Mouse (Mus musculus) midbrain, embryonic 12.5 days (tissue): Measurements from ENCODE around the gene Gm28043. TPM values are rescaled to one million over a fixed set of nuclear protein-coding genes. Genes with fewer than 3 reads are reported as not detected.

Experiments used
- ATAC-seq: fragments of 200-750 bp; cut with Nextera tagmentation; 2 replicates; pipeline ENCODE4 v1.8.0; 2017; ENCODE audit warnings: low read depth, moderate TSS enrichment, moderate library complexity; ENCODE audit not compliant: low FRiP score
- H3K27ac ChIP-seq: fragments of 300-500 bp; sonication (generic); replicated peaks from 2 replicates; pipeline ENCODE4 v1.5.1; 2016; ENCODE audit warnings: mild to moderate bottlenecking
- H3K27me3 ChIP-seq: fragments of 300-500 bp; sonication (generic); 2 replicates; pipeline ENCODE4 v1.6.1; 2016; ENCODE audit warnings: mild to moderate bottlenecking
- H3K36me3 ChIP-seq: fragments of 300-500 bp; sonication (generic); 2 replicates; pipeline ENCODE4 v1.6.1; 2016
- H3K4me1 ChIP-seq: fragments of 300-500 bp; sonication (generic); 2 replicates; pipeline ENCODE4 v1.6.1; 2016
- H3K4me2 ChIP-seq: fragments of 300-500 bp; sonication (generic); replicated peaks from 2 replicates; pipeline ENCODE4 v1.6.1; 2016; ENCODE audit warnings: mild to moderate bottlenecking, moderate library complexity
- H3K4me3 ChIP-seq: fragments of 300-500 bp; sonication (generic); 2 replicates; pipeline ENCODE4 v1.5.1; 2016; ENCODE audit warnings: mild to moderate bottlenecking
- H3K9ac ChIP-seq: fragments of 300-500 bp; sonication (generic); replicated peaks from 2 replicates; pipeline ENCODE4 v1.6.1; 2016; ENCODE audit warnings: mild to moderate bottlenecking, moderate library complexity
- H3K9me3 ChIP-seq: fragments of 300-500 bp; sonication (generic); 2 replicates; pipeline ENCODE4 v1.6.1; 2016; ENCODE audit warnings: mild to moderate bottlenecking
- WGBS: fragments of 180-500 bp; shearing (Covaris S2); methylation state at CpG from one replicate; pipeline ENCODE4 v1.1.7; 2016; 5-methylcytosine and 5-hydroxymethylcytosine counted together
- polyA plus RNA-seq: library from polyadenylated mRNA; unstranded; fragments of >200 nt; fragmentation: Nextera tagmentation; extraction: Ambion mirVana; gene quantifications from 2 replicates; pipeline ENCODE4 v1.2.1, GENCODE M21; 2016

Gm28043 gene
- polyA plus RNA-seq, 1 experiment from 2014 or later: 5.0 TPM

GRCm38 (mm10) chr17:29628946-29629345 is 14.3 kb downstream of the Gm28043 start:
- no peak overlapping the region for H3K9ac ChIP-seq
- H3K4me3 ChIP-seq: no peak overlapping the region
- H3K4me2 ChIP-seq: no peak overlapping the region
- H3K27me3 ChIP-seq: no peaks in the 10 kb centered on the region
- H3K27ac ChIP-seq: no peak overlapping the region
- peaks cover 94% of the 10 kb centered on the region for H3K36me3 ChIP-seq
- 91% methylated on average over 5 of the region's 5 CpGs for WGBS
- no peaks in the 10 kb centered on the region for H3K4me1 ChIP-seq
- ATAC-seq: no peak
- no peaks in the 10 kb centered on the region for H3K9me3 ChIP-seq

DNA sequence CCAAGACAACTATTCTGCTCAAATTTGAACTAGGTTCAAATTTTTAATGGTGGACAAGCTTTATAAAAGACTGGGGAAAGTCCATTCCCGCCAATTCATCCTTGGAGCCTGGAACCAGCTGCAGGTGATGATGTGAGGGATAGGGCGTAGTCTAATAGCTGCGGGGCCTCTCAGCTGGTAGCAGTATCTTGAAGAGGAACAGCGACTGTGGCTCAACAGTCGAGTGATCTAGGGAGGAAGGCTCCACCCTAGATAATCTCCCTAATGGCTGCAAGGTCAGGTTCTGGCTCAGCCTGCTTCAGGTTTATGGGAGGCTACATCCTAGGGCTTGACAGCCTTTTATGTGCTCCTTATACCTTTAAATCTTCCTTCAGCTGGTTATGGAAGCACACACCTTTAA is 14.9 kb downstream of the Gm28043 start:
- H3K4me1 ChIP-seq: no peaks in the 10 kb centered on the region
- no peaks in the 10 kb centered on the region for H3K27me3 ChIP-seq
- ATAC-seq: no peak
- H3K9me3 ChIP-seq: no peaks in the 10 kb centered on the region
- no peak overlapping the region for H3K4me3 ChIP-seq
- H3K4me2 ChIP-seq: no peak overlapping the region
- no peak overlapping the region for H3K9ac ChIP-seq
- WGBS: 89% methylated on average over 5 of the region's 5 CpGs
- peaks cover 94% of the 10 kb centered on the region for H3K36me3 ChIP-seq
- no peak overlapping the region for H3K27ac ChIP-seq

GRCm38 (mm10) chr17:29632312-29632711 is 17.6 kb downstream of the Gm28043 start:
- Histone ChIP-seq H3K36me3 (peaks cover 92% of the 10 kb centered on the region), H3K27me3 (no peaks in the 10 kb centered on the region), H3K27ac (no peak overlapping the region), H3K4me1 (no peaks in the 10 kb centered on the region), H3K4me2 (no peak overlapping the region), H3K9ac (no peak overlapping the region), H3K4me3 (no peak overlapping the region), H3K9me3 (no peaks in the 10 kb centered on the region)
- 97% methylated on average over 11 of the region's 11 CpGs for WGBS
- ATAC-seq: no peak

GRCm38 (mm10) chr17:29635492-29635891 is 20.8 kb downstream of the Gm28043 start:
- Histone ChIP-seq H3K4me1 (no peaks in the 10 kb centered on the region), H3K9me3 (no peaks in the 10 kb centered on the region), H3K9ac (no peak overlapping the region), H3K27me3 (no peaks in the 10 kb centered on the region), H3K27ac (no peak overlapping the region), H3K36me3 (peaks cover 86% of the 10 kb centered on the region), H3K4me3 (no peak overlapping the region), H3K4me2 (no peak overlapping the region)
- WGBS: 92% methylated on average over 8 of the region's 8 CpGs
- no peak for ATAC-seq

- WGBS: 78% methylated on average over 5 of the region's 5 CpGs
- H3K27ac ChIP-seq: no peak overlapping the region
- H3K27me3 ChIP-seq: no peaks in the 10 kb centered on the region
These were observed 21.4 kb downstream of the Gm28043 start for GRCm38 (mm10) chr17:29636118-29636517.

DNA sequence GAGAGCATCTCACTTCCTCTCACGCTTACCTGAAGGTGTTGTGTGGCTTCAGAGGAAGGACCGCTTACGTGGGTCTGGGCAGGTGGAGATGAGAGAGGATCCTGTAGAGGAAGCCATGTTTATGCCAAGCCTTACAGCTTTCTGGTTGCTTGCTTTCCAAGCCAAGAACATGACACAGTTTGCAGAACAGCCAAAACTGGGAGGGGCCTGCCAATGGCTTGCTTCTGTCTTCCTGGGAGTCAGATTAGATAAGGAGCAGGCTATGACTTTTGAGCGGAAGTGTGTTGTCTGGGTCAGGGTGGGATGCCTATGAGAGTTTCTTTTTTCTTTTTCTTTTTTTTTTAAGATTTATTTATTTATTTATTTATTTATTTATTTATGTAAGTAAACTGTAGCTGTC is 22.7 kb downstream of the Gm28043 start:
- Histone ChIP-seq H3K4me2 (no peak overlapping the region), H3K9ac (no peak overlapping the region), H3K27ac (no peak overlapping the region), H3K4me1 (no peaks in the 10 kb centered on the region), H3K9me3 (no peaks in the 10 kb centered on the region), H3K27me3 (no peaks in the 10 kb centered on the region), H3K36me3 (peaks cover 88% of the 10 kb centered on the region), H3K4me3 (no peak overlapping the region)
- ATAC-seq: no peak
- 95% methylated on average over 4 of the region's 4 CpGs for WGBS

More at GRCm38 (mm10) chr17:29636118-29636517, 21.4 kb downstream of the Gm28043 start:
- H3K4me1 ChIP-seq: no peaks in the 10 kb centered on the region
- peaks cover 86% of the 10 kb centered on the region for H3K36me3 ChIP-seq
- no peak overlapping the region for H3K4me3 ChIP-seq
- H3K4me2 ChIP-seq: no peak overlapping the region
- no peaks in the 10 kb centered on the region for H3K9me3 ChIP-seq
- no peak overlapping the region for H3K9ac ChIP-seq
- ATAC-seq: no peak

GRCm38 (mm10) chr17:29637895-29638294 is 23.2 kb downstream of the Gm28043 start:
- H3K4me3 ChIP-seq: no peak overlapping the region
- no peaks in the 10 kb centered on the region for H3K4me1 ChIP-seq
- ATAC-seq: no peak
- H3K9ac ChIP-seq: 0 out of 2 replicates have a peak overlapping the region, but pooled peaks have one; percentile 2
- H3K9me3 ChIP-seq: no peaks in the 10 kb centered on the region
- H3K36me3 ChIP-seq: peaks cover 89% of the 10 kb centered on the region
- 87% methylated on average over 8 of the region's 8 CpGs for WGBS
- H3K27me3 ChIP-seq: no peaks in the 10 kb centered on the region
- H3K27ac ChIP-seq: no peak overlapping the region
- H3K4me2 ChIP-seq: no peak overlapping the region

GRCm38 (mm10) chr17:29640971-29641370 is 26.3 kb downstream of the Gm28043 start:
- Histone ChIP-seq H3K4me3 (no peak overlapping the region), H3K9ac (no peak overlapping the region), H3K4me2 (no peak overlapping the region), H3K36me3 (peaks cover 67% of the 10 kb centered on the region), H3K27me3 (no peaks in the 10 kb centered on the region), H3K9me3 (no peaks in the 10 kb centered on the region), H3K27ac (no peak overlapping the region), H3K4me1 (no peaks in the 10 kb centered on the region)
- 97% methylated on average over 11 of the region's 11 CpGs for WGBS
- ATAC-seq: no peak

DNA sequence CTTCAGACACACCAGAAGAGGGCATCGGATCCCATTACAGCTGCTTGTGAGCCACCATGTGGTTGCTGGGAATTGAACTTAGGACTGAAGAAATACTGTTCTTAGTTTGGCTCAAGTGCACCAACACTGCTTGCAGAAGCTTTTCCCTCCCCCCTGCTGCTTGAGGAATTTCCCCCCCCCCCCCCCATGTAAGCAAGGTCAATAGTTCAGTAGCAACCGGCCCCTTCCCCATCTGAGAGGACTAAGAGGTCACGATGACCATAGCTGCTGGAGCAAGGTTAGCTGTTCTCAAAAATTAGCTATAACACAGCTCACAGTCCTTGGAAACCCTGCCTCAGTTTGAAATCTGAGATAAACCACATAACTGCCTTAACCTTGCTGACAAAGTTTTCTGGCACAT is 27.5 kb downstream of the Gm28043 start:
- Histone ChIP-seq H3K4me1 (no peaks in the 10 kb centered on the region), H3K9me3 (no peaks in the 10 kb centered on the region), H3K27ac (no peak overlapping the region), H3K36me3 (peaks cover 61% of the 10 kb centered on the region), H3K4me3 (no peak overlapping the region), H3K4me2 (no peak overlapping the region), H3K27me3 (no peaks in the 10 kb centered on the region), H3K9ac (no peak overlapping the region)
- WGBS: 74% methylated on average over 3 of the region's 3 CpGs
- ATAC-seq: no peak

DNA sequence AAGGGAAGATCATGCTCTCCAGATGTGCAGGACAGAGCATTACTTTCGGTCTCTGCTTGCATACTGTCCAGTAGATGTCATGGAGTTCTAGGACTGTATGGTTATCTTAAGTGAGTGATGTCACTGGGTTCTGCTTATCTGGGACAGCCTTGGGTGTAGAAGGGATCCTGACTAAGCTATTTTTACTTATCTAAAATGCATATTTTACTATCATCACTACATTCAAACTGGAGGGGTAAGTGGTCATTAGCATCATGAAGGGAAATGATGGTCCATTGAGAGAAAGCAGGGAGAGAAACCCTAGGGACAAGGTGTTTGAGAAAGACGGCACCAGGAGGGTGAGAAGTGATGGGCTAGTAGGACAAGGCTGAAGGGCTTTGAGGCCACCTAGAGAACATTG is 43.6 kb downstream of the Gm28043 start:
- Histone ChIP-seq H3K4me2 (no peak overlapping the region), H3K9ac (no peak overlapping the region), H3K36me3 (0 out of 2 replicates have a peak, but pooled peaks cover 5% of the 10 kb centered on the region), H3K4me3 (no peak overlapping the region), H3K27me3 (no peaks in the 10 kb centered on the region), H3K27ac (no peak overlapping the region), H3K9me3 (no peaks in the 10 kb centered on the region), H3K4me1 (peaks cover 11% of the 10 kb centered on the region)
- 82% methylated on average over 2 of the region's 2 CpGs for WGBS
- no peak for ATAC-seq

GRCm38 (mm10) chr17:29660076-29660761 is 45.5 kb downstream of the Gm28043 start, which contains the start of gene Cmtr1:
Gene Cmtr1 (plus strand): TSS chr17:29660595.
- peaks cover 13% of the 10 kb centered on the region for H3K36me3 ChIP-seq
- peak; percentile 96 for ATAC-seq
- H3K4me3 ChIP-seq: peak within 1 kb of the TSS; percentile 71
- H3K4me1 ChIP-seq: peaks cover 11% of the 10 kb centered on the region
- peak within 1 kb of the TSS; percentile 94 for H3K4me2 ChIP-seq
- 2% methylated on average over 41 of the region's 41 CpGs for WGBS
- H3K27me3 ChIP-seq: no peaks in the 10 kb centered on the region
- no peaks in the 10 kb centered on the region for H3K9me3 ChIP-seq
- H3K9ac ChIP-seq: peak within 1 kb of the TSS; percentile 96
- peak within 1 kb of the TSS; percentile 90 for H3K27ac ChIP-seq

GRCm38 (mm10) chr17:29660762-29661391 is 46.2 kb downstream of the Gm28043 start:
- Histone ChIP-seq H3K9ac (peak overlapping the region; percentile 96), H3K4me1 (peaks cover 11% of the 10 kb centered on the region), H3K27me3 (no peaks in the 10 kb centered on the region), H3K4me3 (peak overlapping the region; percentile 71), H3K4me2 (peak overlapping the region; percentile 94), H3K9me3 (no peaks in the 10 kb centered on the region), H3K36me3 (peaks cover 13% of the 10 kb centered on the region), H3K27ac (peak overlapping the region; percentile 90)
- peak; percentile 79 for ATAC-seq
- WGBS: under 1% methylated on average over 41 of the region's 41 CpGs
